Comparison of ENCODE assay signal across 10 mouse cellular contexts in genomic region chr1:58961152-58961893, GRCm38 (mm10). TPM values are rescaled to one million over a fixed set of nuclear protein-coding genes. Genes with fewer than 3 reads are reported as not detected.
DNase-seq lines count a peak whose midpoint lies in the region; ATAC-seq lines count a peak whose summit lies in the region.
"Had no signal": no experiment of that assay in that cellular context is flagged by ENCODE, and none has a peak within 500 bp of the region (broad histone marks: within the 10 kb centered on the region; RNA-seq: fewer than 3 reads in every experiment).

No protein-coding gene starts in this region.

- peaks cover 97% of the 10 kb centered on the region for H3K36me3 ChIP-seq in erythroblast, embryonic 14.5 days (ENCODE audit: control insufficient read depth)
- H3K36me3 ChIP-seq in midbrain, embryonic 15.5 days (replicated peaks): no peaks in the 10 kb centered on the region
- no peaks in the 10 kb centered on the region for H3K36me3 ChIP-seq in midbrain, embryonic 16.5 days (ENCODE audit: control insufficient read depth, insufficient read depth, low read length)
- H3K36me3 ChIP-seq: forebrain, embryonic 12.5 days had no signal

- peaks cover 100% of the 10 kb centered on the region for H3K4me1 ChIP-seq in erythroblast, embryonic 14.5 days (ENCODE audit: control insufficient read depth)
- peaks cover 4% of the 10 kb centered on the region; the same call in 1 of the 2 replicates for H3K4me1 ChIP-seq in midbrain, embryonic 15.5 days
- peaks cover 7% of the 10 kb centered on the region; the same call in 1 of the 2 replicates for H3K4me1 ChIP-seq in midbrain, embryonic 16.5 days (ENCODE audit: control insufficient read depth, insufficient read depth, low read length)

- no peaks in the 10 kb centered on the region for H3K27me3 ChIP-seq in erythroblast, embryonic 14.5 days (ENCODE audit: control insufficient read depth)
- H3K27me3 ChIP-seq in midbrain, embryonic 15.5 days (replicated peaks): no peaks in the 10 kb centered on the region
- H3K27me3 ChIP-seq in midbrain, embryonic 16.5 days (ENCODE audit: control insufficient read depth, insufficient read depth, low read depth, low read length): no peaks in the 10 kb centered on the region
- H3K27me3 ChIP-seq: forebrain, embryonic 12.5 days had no signal

- H3K9ac ChIP-seq in midbrain, embryonic 15.5 days: no peak overlapping the region
- no peak overlapping the region for H3K9ac ChIP-seq in midbrain, embryonic 16.5 days (ENCODE audit: low read depth, low read length)
- H3K9ac ChIP-seq: forebrain, embryonic 12.5 days had no signal

- H3K27ac ChIP-seq in midbrain, embryonic 15.5 days: peak overlapping the region; percentile 26; the same call in 1 of the 2 replicates
- no peak overlapping the region for H3K27ac ChIP-seq in midbrain, embryonic 16.5 days (ENCODE audit: low read length)
- H3K27ac ChIP-seq: forebrain, embryonic 12.5 days had no signal

- no peak for ATAC-seq in erythroblast, adult 5-6 weeks (replicated peaks; ENCODE audit: low FRiP score, poor library complexity, severe bottlenecking)
- ATAC-seq in midbrain, embryonic 15.5 days (replicated peaks): peak; percentile 55; the same call in 1 of the 2 replicates
- ATAC-seq in midbrain, embryonic 16.5 days: no peak
- ATAC-seq in megakaryocyte-erythroid progenitor cell, adult 5-6 weeks (replicated peaks; ENCODE audit: low FRiP score, low TSS enrichment, poor library complexity, severe bottlenecking): no peak

- H3K9me3 ChIP-seq in erythroblast, embryonic 14.5 days (ENCODE audit: control insufficient read depth, low read length): no peaks in the 10 kb centered on the region
- no peaks in the 10 kb centered on the region for H3K9me3 ChIP-seq in midbrain, embryonic 15.5 days
- H3K9me3 ChIP-seq in midbrain, embryonic 16.5 days (replicated peaks; ENCODE audit: control insufficient read depth, low read length, poor library complexity, severe bottlenecking): no peaks in the 10 kb centered on the region
- H3K9me3 ChIP-seq: forebrain, embryonic 12.5 days had no signal

- peak; percentile 77 for DNase-seq in kidney, postnatal 14 days
- no peak for DNase-seq in layer of hippocampus, adult 8-10 months (ENCODE audit: low spot score in 2 of 2)
- DNase-seq in retina, postnatal 1 day: no peak
- DNase-seq: cerebellum, adult 2 months had no signal

- H3K4me3 ChIP-seq in erythroblast, embryonic 14.5 days (replicated peaks): peak overlapping the region; percentile 55
- H3K4me3 ChIP-seq in midbrain, embryonic 15.5 days: no peak overlapping the region
- no peak overlapping the region for H3K4me3 ChIP-seq in midbrain, embryonic 16.5 days (ENCODE audit: low read depth, low read length)
- H3K4me3 ChIP-seq: forebrain, embryonic 12.5 days had no signal

- H3K4me2 ChIP-seq in midbrain, embryonic 15.5 days: no peak overlapping the region
- H3K4me2 ChIP-seq in midbrain, embryonic 16.5 days (ENCODE audit: low read length): no peak overlapping the region
- H3K4me2 ChIP-seq: forebrain, embryonic 12.5 days had no signal

- WGBS in midbrain, embryonic 15.5 days: 54% methylated on average over 12 of the region's 12 CpGs
- WGBS in midbrain, embryonic 16.5 days: 54% methylated on average over 12 of the region's 12 CpGs

RNA-seq across cellular contexts. Expression of gene Trak2, which starts 11.9 kb away (rescaled TPM):
- polyA plus RNA-seq in erythroblast, embryonic 14.5 days (2012): 54.9 and 57.2 TPM in 2 replicates
- total RNA-seq in erythroblast, adult 5-6 weeks (2015; ENCODE audit: low replicate concordance): 1,139 and 1,320 TPM in 2 replicates
- 1,424 and 1,593 TPM in 2 replicates for total RNA-seq in erythroblast, adult 5-6 weeks (2017; ENCODE audit: low replicate concordance)
- 18.3 and 18.7 TPM in 2 replicates for polyA plus RNA-seq in midbrain, embryonic 15.5 days (2015; fragmentation: Nextera tagmentation; extraction: Ambion mirVana)
- 17.3 and 17.6 TPM in 2 replicates for polyA plus RNA-seq in midbrain, embryonic 16.5 days (2015; fragmentation: Nextera tagmentation; extraction: Ambion mirVana)
- 100 to 1,000 TPM; 107 to 129 (median 113) TPM for total RNA-seq in layer of hippocampus, adult 8-10 months (2022)
- total RNA-seq in megakaryocyte-erythroid progenitor cell, adult 5-6 weeks (2014; fragmentation: Nextera tagmentation): 82.4 and 98.1 TPM in 2 replicates
- total RNA-seq in megakaryocyte-erythroid progenitor cell, adult 5-6 weeks (2017): 50.7 and 56.6 TPM in 2 replicates

RNA-seq across cellular contexts. Expression of gene Stradb, which starts 12.0 kb away (rescaled TPM):
- 2.2 and 2.5 TPM in 2 replicates for polyA plus RNA-seq in erythroblast, embryonic 14.5 days (2012)
- 256 and 272 TPM in 2 replicates for total RNA-seq in erythroblast, adult 5-6 weeks (2015; ENCODE audit: low replicate concordance)
- total RNA-seq in erythroblast, adult 5-6 weeks (2017; ENCODE audit: low replicate concordance): 236 and 255 TPM in 2 replicates
- polyA plus RNA-seq in midbrain, embryonic 15.5 days (2015; fragmentation: Nextera tagmentation; extraction: Ambion mirVana): 116 and 117 TPM in 2 replicates
- polyA plus RNA-seq in midbrain, embryonic 16.5 days (2015; fragmentation: Nextera tagmentation; extraction: Ambion mirVana): 112 and 124 TPM in 2 replicates
- 10 to 100 TPM; 29.0 to 40.0 (median 38.1) TPM for total RNA-seq in layer of hippocampus, adult 8-10 months (2022)
- total RNA-seq in megakaryocyte-erythroid progenitor cell, adult 5-6 weeks (2014; fragmentation: Nextera tagmentation): 35.6 and 36.6 TPM in 2 replicates
- 14.2 and 23.8 TPM in 2 replicates for total RNA-seq in megakaryocyte-erythroid progenitor cell, adult 5-6 weeks (2017)

Comparison
In these comparisons a context has a peak if more than half of its experiments do, and no peak if none do; other contexts are left out.
1. RNA of gene Trak2, which starts 11.9 kb away (total RNA-seq): 1,139 to 1,593 TPM in erythroblast, adult 5-6 weeks; 107 to 129 TPM in layer of hippocampus, adult 8-10 months and 50.7 to 98.1 TPM in megakaryocyte-erythroid progenitor cell, adult 5-6 weeks; every median in the first group is over 4 times any median in the second.
2. RNA of gene Stradb, which starts 12.0 kb away (total RNA-seq): 236 to 272 TPM in erythroblast, adult 5-6 weeks; 29.0 to 40.0 TPM in layer of hippocampus, adult 8-10 months and 14.2 to 36.6 TPM in megakaryocyte-erythroid progenitor cell, adult 5-6 weeks; every median in the first group is over 4 times any median in the second.